Mouse (Mus musculus) left cerebral cortex, adult 9 months (tissue): ENCODE measurements around the gene Tbx6.

ENCODE experiments used
- DNase-seq, 2 experiments: peaks; one replicate each; pipeline ENCODE4 v3.0.0; 2022; ENCODE audit warnings: low spot score in 2 of 2

Tbx6 gene

DNA sequence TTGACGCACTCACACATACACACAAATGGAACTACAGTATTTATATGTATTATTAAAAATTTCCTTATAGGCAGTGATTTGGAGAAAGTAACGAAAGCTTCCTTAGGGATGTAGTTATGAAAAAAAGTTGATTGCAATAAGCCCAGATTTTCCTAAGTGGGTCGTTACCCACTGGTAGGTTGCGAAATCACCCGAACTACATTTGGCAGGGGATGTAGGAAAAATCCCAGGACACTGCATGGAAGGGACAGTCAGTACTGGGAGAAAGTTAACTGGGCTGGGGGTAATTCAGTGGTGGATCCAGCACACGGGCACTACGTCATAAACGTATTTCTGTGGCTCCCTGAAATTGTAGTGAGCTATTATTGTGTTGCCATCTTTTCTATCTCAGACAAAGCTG lies 35.2 kb downstream of the Tbx6 start:
- DNase-seq = no peak

GRCm38 (mm10) chr7:126817595-126817994 lies 36.3 kb downstream of the Tbx6 start:
- no peak for DNase-seq

- no peak for DNase-seq
Measured at GRCm38 (mm10) chr7:126818818-126819217, 37.5 kb downstream of the Tbx6 start.

DNA sequence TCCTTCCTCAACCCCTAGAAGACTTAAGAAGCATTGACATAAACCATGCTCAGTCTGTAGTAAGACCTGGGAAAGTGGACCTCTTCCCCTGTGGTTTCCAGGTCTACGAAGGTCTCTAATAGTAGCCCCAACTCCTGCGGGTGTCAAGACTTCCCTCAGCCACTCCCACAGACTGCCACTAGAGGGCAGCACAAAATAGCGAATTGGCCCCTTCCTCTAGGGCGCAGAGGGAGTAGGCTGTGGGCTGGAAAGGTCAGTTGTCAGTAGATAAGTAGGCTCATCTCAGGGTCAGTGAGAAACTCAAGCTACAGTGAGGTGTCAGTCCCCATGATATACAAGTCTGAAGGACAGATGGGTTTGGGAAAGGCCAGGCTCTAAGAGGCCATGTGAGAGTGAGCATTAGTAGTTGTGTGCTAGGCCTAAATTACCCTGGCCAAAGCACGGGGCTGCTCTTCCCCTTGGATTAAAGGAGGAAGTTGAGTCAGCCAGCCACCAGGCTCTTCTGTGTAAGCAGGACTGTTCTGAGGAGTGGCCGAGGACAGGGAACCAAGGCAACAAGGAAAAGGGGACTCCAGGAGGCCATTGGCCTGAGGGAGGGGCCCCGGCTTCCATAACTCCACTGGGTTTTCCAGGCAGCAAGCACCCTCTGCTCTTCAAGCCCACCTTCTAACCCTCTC lies 40.7 kb downstream of the Tbx6 start:
- peak in 1 of 2 experiments; percentile 86 for DNase-seq

DNA sequence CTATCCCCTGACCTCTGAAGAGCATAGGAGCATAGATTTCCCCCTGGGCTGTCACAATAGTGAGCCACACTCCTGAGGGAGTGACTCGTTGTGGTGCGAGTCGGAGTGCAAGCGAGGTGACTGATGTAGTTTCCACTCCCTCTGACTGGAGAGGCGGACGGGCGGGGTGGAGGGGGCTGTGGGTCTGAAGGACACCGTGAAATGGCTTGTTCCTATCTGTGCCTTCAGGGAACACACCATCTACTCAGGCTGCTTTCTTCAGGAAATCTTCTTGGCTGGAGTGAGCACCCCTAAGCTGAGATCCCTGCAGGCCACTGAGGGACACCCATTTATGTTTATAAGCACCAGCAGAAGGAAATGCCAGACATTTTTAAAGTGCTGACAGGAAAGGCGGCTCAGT lies 41.5 kb downstream of the Tbx6 start:
- DNase-seq = no peak

GRCm38 (mm10) chr7:126823202-126823711 lies 42.0 kb downstream of the Tbx6 start:
- DNase-seq = peak in 1 of 2 experiments; percentile 38

GRCm38 (mm10) chr7:126823940-126824339 lies 42.7 kb downstream of the Tbx6 start:
- no peak for DNase-seq

DNA sequence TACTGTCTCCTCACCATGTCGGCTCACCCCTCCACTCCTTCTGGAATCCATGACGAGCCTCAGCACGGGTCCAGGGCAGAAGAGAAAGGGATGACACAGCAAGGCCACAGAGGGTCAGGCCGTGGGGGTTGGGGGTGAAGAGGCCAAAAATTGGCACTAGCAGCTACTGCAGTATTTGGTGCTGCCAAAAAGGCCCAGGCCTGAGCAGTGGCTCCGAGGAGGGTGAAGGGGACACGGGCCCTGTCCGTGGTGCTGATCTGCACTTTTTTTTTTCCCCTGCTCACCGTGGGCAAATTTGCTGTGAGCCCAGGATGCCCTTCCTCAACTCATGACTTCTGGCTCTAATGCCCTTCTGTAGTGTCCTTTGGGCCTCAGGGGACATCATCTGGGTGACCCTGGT lies 44.1 kb downstream of the Tbx6 start:
- no peak for DNase-seq

GRCm38 (mm10) chr7:126825952-126826351 lies 44.7 kb downstream of the Tbx6 start:
- no peak for DNase-seq

DNA sequence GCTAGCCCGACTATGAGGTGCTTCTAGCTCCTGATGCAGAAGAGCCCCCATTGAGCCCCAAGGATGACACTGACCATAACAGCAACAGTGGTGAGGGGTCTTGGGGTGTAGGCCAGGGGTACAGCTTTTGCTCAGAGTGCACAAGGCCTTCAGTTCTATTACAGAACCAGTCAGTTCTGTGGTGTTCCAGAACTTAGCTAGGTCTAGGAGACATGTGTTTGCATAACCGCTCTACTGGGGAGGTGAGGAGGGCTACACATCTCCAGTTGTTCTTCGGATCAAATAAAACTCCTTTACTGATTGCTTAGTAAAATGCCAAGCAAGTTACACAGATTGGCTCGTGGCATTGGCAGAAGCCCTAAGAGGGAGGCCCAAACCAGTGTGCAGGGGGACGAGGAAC lies 50.3 kb downstream of the Tbx6 start, which contains the start of gene 4930451I11Rik:
Gene 4930451I11Rik (minus strand): TSS at position 101 of the 400 bp plus-strand sequence.
- no peak for DNase-seq

GRCm38 (mm10) chr7:126832036-126832598 lies 50.8 kb downstream of the Tbx6 start:
- DNase-seq = peak in 1 of 2 experiments; percentile 83

GRCm38 (mm10) chr7:126833294-126833693 lies 52.0 kb downstream of the Tbx6 start:
- no peak for DNase-seq
